Mouse (Mus musculus) cerebellum, postnatal 10 days (tissue): ENCODE data around the gene Arhgef17.
"Not testable (repeated sequence)": the region's sequence is repeated elsewhere in the genome, so short reads cannot be mapped to it uniquely, and the experiment has no call there.

ENCODE experiments used
- DNase-seq, 2 experiments: peaks; one replicate each; pipeline ENCODE4 v3.0.0; 2021; ENCODE audit warnings: mixed read lengths in 2 of 2

Gene Arhgef17

DNA sequence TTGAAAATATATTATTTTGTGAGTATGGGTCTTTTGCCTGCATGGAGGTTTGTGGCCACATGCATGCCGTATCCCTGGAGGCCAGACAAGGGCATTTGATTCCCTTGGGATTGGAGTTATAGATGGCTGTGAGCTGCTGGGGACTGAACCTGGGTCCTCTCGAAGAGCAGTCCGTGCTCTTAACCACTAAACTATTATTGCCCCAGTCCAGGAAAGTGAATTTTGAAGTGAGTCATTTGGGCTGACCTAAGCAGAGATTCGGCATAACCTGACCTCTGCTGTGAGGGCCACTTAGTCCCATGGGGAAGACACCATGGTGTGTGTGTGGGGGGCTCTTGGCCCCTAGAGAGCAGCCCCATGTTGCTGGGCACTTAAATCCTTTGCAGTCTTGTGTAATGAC is 60.6 kb downstream of the Arhgef17 start:
- no peak for DNase-seq

DNA sequence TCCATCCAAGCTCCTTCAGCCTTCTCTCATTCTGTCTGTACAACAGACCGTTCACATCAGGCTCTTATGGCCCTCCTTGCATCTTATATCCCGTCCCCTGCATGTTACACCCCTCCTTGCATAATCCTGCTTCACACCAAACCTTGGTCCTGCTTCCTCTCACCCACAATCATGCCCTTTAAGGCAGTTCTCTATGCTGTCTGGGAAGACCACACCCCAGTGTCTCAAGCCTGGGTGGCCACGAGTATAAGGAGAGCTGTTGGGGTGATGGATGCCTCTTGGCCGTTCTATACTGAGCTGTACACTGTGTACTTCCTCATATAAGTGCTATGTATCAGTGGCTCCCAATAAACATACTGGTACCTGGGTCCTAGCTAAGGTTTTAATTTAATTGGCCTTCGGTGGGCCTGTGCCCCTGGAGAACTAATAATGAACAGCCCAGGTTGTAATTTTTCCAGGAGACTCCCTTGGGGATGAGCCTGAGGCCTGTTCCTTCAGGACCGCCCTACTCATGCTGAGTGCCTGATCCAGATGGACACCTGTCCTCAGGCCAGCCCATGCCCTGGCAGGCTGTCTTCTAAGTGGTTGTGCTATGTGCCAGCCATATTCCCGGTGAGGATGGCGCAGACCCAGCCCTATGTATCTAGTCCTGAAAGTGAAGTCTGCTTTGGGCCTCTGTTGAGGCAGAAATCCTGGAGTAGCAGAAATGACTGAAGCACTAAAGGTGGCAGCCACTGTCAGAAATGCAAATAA is 61.9 kb downstream of the Arhgef17 start:
- no peak for DNase-seq

DNA sequence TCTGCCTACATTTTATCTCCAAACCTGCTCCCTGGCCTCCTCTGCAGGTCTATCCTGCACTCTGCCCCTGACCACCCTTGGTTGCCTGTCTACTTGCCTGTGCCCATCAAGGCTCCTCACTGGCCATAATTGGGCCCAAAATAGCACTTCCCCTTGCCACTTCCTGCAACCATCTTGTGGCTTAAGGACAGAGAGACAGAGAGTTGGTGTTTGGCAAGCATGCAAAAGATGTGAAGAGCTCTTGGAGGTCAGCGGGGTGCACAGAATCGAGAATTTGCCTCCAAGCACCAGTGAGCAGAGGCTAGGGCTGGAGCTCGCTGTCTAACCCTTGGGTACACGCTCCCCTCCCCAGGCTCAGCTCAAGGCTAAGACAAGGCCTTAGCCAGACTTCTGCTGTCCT is 63.4 kb downstream of the Arhgef17 start:
- DNase-seq, result no peak

GRCm38 (mm10) chr7:100867561-100867960 is 64.3 kb downstream of the Arhgef17 start:
- DNase-seq, result no peak

- peak; percentile 84 to 87 for DNase-seq
These were observed 65.2 kb downstream of the Arhgef17 start for GRCm38 (mm10) chr7:100866675-100867074.

DNA sequence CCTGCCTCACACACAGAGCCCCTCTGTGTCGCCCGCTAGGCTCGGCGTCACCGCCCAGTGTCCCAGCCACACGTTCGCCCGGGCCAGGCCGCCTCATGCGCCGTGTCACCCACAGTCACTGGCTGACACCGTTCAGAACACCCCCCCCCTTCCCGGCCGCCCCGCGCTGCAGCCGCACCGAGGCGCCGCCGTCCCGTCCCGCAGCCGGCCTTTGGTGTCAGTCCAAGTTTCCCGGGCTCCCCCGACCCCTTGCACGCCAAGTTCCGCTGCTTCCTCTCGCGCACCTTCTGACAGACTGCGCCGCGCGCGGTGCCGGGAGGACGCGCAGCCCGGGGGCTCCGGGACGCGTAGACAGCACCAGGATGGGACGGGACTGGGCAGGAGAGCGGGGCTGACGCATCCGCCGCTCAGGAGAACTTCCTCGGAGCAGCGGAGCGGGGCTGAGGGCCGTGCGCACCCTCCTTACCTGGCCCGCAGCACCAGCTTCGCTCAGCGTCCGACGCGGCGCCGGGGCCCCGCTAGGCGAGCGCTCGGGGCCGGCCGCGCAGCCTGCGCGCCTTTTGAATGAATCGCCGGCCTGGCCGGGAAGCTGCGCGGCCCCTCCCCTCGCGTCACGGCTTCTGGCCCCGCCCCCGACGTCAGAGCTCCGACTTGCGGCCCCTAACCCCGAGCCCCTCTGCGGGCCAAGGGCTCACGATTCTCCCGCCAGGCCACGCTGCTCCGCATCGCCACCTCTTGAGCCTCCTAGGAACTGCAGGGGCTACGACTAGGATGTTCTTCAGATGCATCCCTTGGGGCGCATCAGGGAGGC is 68.9 kb downstream of the Arhgef17 start, which contains the start of gene Relt:
Relt (minus strand) TSS at position 619 of the 811 bp plus-strand sequence.
- peak; percentile 99 for DNase-seq

DNA sequence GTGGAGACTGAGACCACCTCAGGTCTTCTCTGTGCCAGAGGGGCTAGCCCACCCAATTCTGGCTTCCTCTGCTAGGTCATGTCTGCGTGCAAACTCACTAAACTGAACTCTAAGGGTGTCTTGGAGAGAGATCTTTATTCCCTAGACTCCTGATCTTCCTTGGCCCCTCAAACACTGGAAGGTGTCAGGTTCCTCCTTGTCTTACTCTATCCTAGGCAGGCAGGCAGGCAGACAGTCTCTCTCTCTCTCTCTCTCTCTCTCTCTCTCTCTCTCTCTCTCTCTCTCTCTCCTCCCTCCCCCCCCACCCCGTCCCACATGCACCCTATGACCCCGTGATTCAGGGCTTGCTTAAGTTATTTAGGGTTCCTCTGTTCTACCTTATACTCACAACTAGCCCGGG is 69.6 kb downstream of the Arhgef17 start:
- DNase-seq, result no peak

- DNase-seq, result no peak
These were observed 70.7 kb downstream of the Arhgef17 start for GRCm38 (mm10) chr7:100861209-100861608.

GRCm38 (mm10) chr7:100860450-100860849 is 71.5 kb downstream of the Arhgef17 start:
- no peak for DNase-seq

DNA sequence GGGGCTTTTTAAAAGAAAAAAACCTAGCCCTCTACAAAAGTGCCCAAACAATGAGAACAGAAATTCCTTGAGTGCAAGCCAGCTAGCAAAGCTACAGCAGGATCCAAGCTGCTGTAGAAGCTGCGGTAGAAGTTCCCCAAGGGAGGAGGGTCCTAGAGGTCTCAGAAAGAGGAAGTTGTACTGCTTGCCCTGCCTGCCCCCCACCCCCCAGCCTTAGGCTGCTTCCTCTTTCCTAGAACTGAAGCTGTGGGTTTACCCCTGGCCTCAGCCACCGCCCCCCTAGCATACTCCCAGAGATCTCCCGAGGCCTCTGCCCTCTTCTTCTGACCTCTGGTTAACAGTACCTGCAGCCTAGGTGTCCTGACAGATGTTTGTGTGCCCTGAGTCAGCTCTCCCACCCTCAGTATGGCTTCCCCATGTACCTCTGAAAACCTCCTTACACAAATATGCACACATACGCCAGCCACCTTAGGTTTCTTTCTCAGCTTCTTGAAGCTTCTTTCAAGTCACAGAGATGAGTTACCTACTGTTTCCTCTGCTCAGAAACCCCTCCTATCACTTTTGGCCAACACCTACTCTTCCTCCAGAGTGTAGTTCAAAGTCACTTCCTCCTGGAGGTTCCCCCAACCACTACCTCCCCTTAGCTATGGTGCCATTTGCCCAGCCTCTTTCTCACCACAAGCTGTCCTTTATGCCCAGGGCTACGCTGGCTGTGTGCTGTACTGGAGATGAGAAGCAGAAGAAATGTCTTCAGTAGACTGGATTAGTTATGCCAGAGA is 75.9 kb downstream of the Arhgef17 start:
- no peak for DNase-seq

DNA sequence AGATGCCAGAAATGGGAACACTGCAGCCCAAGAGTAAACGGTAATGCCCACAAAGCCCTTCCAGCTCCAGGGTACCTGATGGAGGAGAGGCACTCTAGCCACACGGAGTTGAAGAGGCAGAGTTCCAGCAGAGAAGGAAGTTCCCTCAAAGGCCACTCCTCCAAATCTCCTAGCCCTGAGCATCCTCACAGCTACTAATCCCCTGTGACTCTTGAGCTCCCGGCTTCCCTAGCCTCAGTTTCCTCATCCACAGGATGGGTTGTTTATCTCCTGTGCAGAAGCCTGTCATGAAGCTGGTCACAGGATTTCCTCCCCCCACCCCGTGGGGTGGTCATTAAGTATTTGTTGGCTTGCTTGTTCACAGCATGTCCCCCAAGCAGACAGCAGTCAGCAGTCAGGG is 76.6 kb downstream of the Arhgef17 start:
- no peak for DNase-seq

GRCm38 (mm10) chr7:100854861-100855260 is 77.0 kb downstream of the Arhgef17 start:
- DNase-seq, result peak; percentile 62 to 71

DNA sequence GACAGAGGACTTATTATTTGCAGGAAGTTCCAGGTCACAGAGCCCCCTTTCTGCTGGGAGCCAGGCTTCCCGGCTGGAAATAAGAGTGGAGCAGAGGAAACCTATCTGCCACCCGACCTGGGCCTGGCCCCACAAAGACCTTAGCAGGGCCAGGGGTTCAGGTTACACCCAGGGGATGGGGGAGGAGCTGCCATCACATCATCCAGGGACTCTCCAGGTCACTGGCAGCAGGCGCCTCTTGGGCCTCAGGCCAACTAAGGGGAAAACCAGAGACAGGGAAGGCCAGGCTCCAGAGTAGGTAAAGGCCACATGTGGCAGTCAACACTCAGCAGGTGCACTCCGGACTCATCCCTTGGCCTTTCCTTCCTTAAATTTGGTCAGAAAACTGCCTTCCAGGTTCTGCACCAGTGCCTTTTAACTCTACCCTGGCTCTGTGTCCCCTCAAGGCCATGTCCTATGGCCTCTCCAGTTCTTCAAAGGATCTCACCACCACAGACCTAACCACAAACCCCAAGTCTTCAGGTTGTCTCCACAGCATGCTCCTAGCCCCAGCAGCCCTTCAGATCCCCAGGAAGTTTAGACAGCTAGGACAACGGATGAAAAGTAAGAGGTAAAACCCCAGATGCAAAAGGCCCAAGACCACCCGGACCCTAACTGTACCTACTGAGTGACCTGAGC is 77.6 kb downstream of the Arhgef17 start:
- no peak for DNase-seq

DNA sequence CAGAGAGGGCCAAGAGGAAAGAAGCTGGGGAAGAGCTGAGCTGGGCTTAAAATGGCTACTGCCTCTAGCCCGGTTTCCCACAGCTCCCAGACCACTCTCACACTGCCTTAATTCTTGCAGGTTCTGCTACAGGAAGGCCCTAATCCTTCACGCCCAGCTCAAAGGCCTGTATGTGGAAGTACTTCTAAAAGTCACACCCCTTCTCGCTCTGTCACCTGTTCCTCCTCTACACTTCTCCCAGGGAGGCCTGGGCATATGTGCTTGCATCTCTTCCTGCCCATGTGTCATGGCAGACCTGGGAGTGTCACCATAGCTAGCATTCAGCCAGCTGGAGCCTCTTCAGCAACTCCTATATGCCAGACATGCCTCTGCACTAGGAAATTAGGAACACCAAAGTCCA is 78.5 kb downstream of the Arhgef17 start:
- DNase-seq, result no peak

DNA sequence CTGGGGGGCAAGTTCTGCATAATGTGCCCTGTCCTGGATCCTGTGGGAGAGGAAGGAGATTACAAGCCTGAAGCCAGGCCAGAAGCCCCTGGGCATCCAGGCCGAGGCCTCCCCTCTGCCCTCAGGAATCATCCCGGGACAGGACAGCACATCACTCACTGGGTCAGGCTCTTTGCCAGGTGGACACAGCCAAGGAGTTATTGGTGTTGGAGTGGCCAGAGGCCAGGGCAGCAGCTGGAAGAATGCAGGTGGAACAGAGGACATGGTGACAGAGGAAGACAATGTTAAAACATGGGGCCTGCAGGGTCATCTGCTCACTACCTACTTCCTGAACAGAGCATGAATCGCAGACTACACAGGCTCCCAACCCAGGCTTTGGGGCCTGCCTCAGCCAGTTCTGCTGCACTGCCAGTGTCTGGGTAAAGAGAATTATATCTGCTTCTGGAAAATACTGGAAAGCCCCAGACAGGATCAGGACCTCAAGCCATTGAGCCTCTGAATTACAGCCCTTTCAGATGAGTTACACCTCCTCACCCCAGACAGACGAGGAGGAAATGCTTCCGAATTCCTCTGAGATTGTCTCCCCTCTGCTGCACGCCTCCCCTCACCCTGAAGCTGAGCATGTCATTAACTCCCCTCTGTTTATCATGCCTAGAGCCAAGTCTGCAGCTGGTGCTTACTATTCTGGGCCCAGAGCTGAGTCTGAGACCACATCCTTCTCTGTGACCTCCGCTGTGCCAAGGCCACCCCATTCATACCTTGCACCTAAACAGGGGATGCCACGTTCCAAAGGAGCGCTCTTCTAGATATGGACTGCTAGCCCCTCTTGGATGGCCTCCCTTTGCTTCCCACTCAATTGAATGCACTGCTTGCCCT is 80.2 kb downstream of the Arhgef17 start:
- peak in 1 of 2 experiments; percentile 42 for DNase-seq

DNA sequence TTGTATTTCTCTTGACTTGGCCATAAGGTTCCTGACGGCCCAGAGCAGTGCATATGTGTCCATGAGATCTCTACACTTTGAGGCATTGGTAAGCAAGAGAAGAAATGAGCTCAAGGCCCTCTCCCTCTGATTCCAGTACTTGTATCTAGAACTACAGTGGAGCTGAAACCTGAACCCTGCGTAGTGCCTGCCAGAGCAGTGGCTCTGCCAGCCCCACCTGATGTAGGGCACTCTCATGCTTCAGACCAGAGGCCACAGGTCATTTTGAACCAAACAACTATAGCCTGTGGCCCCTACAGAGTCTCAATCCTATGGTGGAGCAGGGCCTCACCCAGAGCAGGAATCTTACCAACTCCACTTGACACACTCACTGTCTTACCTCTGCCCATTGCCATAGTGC is 82.4 kb downstream of the Arhgef17 start:
- DNase-seq, result no peak

GRCm38 (mm10) chr7:100848744-100849143 is 83.2 kb downstream of the Arhgef17 start:
- peak; percentile 83 to 86 for DNase-seq

- no peak for DNase-seq
These were observed 84.8 kb downstream of the Arhgef17 start for GRCm38 (mm10) chr7:100847131-100847530.

GRCm38 (mm10) chr7:100846033-100846432 is 85.9 kb downstream of the Arhgef17 start:
- DNase-seq, result not testable (repeated sequence)

- no peak for DNase-seq
These were observed 86.5 kb downstream of the Arhgef17 start for GRCm38 (mm10) chr7:100845412-100845811.

GRCm38 (mm10) chr7:100845026-100845400 is 86.9 kb downstream of the Arhgef17 start:
- no peak for DNase-seq
